Mouse (Mus musculus) bone marrow macrophage, adult 2 months (primary cell): ENCODE data around the gene Fam78a.

Experiments used
- CTCF ChIP-seq: IDR thresholded peaks from 2 replicates; pipeline ENCODE4 v1.5.1; 2012; ENCODE audit warnings: low read depth, mild to moderate bottlenecking, low read length, moderate library complexity
- POLR2A ChIP-seq: IDR thresholded peaks from 2 replicates; pipeline ENCODE4 v1.6.1; 2012; ENCODE audit warnings: mild to moderate bottlenecking, low read depth, low read length, borderline replicate concordance

GRCm38 (mm10) chr2:32057794-32058193 lies 26.9 kb downstream of the Fam78a start:
- TF ChIP-seq CTCF (no peak), POLR2A (no peak)
